Mouse (Mus musculus) heart, adult 8-10 months (tissue): Measurements from ENCODE around the gene Tnni3k. TPM values are rescaled to one million over a fixed set of nuclear protein-coding genes. Genes with fewer than 3 reads are reported as not detected.

ENCODE experiments used
- DNase-seq: peaks from one replicate; pipeline ENCODE4 v3.0.0; 2022; ENCODE audit warnings: low spot score
- total RNA-seq, 4 experiments: library from RNA; stranded (reverse); gene quantifications; 2 replicates each; pipeline ENCODE4 v1.2.4; 2022

Gene Tnni3k
- total RNA-seq, 4 experiments from 2014 or later, result 76.5 to 95.0 (median 90.9) TPM

DNA sequence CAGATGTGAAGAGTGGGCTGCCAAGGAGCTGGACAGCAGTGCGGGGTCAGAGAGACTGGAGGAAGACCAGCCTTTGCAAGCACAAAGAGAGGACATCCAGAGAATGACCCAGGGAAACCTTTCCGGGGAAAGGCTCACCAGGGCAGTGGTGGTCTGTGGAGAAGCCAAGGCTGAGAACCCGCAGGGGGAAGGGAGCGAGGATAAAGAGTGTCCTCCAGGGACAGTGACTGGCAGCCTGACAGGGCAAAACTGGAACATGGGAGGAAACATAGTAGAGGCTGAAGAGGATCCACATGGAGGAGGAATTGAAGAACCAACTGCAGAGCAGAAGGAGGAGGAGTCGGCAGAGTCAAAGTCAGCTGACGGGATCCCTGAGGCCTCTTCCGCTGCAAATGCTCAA is 291.1 kb downstream of the Tnni3k start:
- DNase-seq, result peak; percentile 14

DNA sequence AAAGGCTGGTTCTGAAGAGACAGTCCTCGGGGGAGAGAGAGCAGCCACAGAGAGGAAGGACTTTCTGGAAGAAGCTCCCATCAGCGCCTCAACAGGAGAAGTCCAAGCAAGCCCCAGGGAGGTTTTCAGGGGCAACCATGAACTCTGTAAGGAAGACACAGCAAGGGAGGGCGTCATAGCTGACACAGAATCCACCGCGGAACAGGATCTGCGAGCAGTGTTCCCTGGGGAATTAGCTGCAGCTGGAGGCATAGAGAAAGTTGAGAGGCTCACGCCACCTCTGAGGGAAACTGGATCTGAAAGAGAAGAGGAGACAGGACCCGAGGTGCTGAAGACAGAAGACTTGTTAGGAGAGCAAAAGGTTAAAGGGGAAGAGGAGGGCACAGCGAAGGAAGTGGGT is 291.8 kb downstream of the Tnni3k start:
- no peak for DNase-seq

DNA sequence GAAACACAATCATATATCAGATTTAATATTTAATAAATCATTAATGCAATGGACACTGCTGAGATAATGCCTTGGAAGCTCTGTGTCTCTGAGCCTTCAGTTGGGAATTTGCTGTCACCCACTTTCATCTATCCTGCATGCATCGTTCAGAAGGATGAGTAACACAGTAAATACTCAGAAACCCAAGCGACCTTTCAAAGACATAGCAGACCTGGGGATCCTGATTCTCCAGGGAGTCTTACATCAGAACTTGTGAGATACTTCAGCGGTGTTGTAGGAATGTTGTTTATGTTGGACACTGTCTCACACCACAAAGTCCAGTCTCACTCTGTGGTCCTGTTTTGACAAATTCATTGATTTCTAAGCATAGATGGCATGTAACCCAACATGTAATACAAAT is 294.1 kb downstream of the Tnni3k start:
- DNase-seq, result no peak

DNA sequence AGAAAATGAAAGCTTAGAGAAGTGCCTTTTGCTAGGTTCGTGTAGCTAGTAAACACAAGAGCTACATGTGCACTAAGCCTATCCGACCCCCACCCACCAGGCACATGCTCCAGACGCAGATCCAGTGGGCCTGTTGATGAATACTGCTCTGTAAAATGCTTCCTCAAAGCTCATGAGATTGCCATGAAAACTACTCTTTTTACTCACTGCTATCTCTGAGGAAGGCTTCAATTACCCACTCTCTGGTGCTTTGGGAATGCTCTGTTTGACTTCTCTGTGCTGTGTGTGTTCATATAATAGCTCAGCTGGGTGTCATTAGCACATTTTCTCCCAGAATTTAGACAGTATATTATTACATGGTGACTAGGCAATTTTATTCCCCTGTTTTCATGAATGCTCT is 297.1 kb downstream of the Tnni3k start:
- DNase-seq, result no peak

DNA sequence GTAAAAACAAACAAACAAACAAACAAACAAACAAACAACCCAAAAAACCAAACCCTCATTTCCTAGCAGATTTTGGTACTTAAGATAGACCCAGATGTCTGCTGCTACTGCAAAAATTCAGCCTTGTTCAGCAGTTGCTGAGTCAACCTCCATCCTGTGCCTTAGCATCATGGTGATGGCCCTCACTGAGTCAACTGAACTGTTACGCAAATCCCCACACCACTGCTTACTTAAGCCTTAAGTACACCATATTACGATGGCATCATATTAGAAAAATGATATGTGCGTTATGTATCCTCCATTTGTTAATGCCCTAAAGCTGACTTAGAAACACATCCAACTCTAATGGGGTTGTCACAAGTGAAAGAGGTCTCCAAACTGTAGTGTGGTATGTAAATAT is 300.0 kb downstream of the Tnni3k start:
- DNase-seq, result no peak

DNA sequence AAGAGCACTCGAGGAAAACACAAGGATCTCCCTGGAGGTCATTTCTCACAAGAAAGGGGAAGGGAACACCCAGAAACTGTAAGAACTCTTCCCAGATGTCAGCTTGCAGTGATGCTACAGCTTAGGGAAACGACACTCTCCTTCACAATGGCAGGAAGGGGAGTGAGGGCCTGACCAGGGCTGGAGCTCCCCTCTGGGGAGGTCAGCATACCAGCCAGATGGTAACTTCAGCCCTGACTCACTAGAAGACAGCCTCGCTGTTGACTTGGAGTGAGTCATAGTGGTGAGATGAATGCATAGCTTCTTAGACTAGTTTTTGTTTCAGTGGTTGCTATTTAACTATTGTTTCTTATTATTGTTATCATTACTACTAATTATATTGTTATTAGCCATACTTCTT is 300.7 kb downstream of the Tnni3k start:
- DNase-seq, result peak; percentile 10

DNA sequence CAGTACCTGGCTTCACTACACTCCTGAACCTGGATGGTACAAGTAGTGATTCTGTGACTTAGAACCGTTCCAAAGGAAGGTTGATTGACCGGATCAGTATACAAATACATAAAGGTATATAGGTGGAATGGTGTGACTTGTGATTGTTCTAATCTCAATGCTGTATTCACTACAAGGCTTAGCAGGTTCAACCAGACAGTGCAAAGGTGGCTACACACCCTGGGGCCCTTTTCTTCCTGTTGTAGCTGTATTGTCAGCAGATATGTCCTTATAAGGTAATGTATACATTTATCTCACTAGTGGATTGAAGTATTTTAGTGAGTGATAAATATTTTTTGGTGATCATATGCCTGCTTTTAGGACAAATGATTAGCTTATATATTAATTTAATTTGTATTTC is 310.9 kb downstream of the Tnni3k start:
- no peak for DNase-seq

DNA sequence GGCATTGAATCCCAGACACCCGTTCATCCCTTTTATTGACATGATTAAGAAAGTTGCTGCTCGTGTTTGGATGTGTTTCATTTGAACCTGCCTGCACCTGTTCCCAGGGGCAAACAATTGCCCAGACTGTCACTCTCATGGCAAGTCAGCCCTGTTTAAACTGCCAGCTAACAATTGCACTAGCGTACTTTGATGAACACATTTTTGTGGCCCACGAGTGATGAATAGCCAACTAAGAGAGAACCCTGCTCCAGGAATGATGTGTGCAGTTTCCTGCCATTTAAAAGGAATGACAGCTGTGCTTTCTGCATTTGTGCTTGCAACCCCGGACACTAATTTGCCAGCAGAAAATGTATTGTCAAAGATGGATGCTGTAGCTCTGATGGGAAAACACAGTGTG is 312.3 kb downstream of the Tnni3k start:
- no peak for DNase-seq

DNA sequence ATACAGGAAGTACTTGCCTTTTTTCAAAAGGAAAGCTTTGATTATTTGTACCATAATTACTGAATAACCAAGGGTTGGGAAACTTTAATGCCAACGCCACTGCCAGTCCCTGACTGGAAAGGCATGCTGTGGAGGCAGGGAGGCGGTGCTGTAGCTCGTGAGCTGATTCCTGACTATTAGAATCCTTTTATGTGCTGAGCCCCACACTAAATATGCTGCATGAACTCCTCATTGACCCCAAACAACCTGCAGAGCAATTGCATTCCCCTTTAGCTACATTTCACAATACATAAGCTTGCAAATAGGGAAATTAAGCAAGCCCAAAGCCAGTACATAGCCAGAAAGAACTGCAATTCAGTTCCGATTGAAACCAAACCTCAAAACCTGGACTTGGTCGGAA is 313.7 kb downstream of the Tnni3k start:
- no peak for DNase-seq

Other genes starting within 250 kb of the Tnni3k start
- 10 to 100 TPM; 11.6 to 14.5 (median 13.7) TPM for gene Fpgt, start 38.0 kb upstream of the Tnni3k start, total RNA-seq
- gene Lrriq3, start 38.0 kb upstream of the Tnni3k start, total RNA-seq, result under 1 TPM; 0.19 to 0.44 (median 0.34) TPM